Mouse (Mus musculus): ENCODE results near the gene Pcgf1.

GRCm38 (mm10) chr6:83124851-83125312, 47.2 kb downstream of the Pcgf1 start:
- TF ChIP-seq CTCF (IDR thresholded peaks at IDR 0.05; ENCODE audit: low read depth, low read length) (no peak), POLR2A (IDR thresholded peaks at IDR 0.05; ENCODE audit: borderline replicate concordance, low read depth, low read length) (no peak)

Measured in bone marrow macrophage, adult 2 months (primary cell).